Mouse (Mus musculus): ENCODE results near the gene Rab5if. TPM values are rescaled to one million over a fixed set of nuclear protein-coding genes. Genes with fewer than 3 reads are reported as not detected.
"Not testable (repeated sequence)": the region's sequence is repeated elsewhere in the genome, so short reads cannot be mapped to it uniquely, and the experiment has no call there.

The Rab5if gene
- total RNA-seq, 2 experiments from 2014 or later = 46.2 to 109 TPM

DNA sequence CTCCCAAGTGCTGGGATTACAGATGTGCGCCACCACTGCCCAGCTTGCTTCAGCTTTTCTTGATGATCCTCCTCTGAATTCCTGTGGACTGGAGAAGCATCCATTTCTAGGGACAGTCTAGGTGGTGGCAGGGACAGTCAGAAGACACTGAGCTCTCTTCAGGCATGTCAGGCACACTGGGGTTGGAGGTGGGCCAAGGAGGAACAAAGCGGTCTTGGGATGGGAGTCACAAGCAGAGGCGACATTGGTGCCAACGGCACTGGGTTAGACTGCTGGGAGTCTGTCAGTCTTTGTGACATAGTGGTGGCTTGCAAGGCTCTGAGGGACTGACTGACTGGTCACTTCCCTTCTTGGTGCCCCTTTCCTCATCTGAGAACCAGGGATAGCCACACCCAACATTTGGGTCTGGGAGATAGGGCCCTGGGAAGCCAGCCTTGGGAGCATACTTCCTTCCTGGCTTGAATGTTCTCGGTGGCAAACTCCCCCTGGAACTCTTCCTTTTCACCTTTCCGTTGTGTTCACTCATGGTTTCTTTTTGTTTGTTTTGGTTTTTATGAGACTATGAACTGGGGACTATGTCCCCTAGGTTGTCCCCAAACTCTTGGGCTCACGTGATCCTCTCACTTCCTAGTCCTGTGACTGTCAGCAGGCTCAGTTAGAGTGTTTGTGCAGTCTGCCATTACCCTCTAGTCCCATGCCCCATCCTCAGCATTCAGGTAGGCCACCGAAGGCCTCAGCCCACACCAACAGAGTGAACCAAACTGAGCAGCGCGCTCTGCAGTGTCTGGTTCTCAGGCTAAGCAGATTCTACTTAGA, 21.7 kb downstream of the Rab5if start:
- no peak for ATAC-seq (replicated peaks; ENCODE audit: low FRiP score, poor library complexity, severe bottlenecking)

DNA sequence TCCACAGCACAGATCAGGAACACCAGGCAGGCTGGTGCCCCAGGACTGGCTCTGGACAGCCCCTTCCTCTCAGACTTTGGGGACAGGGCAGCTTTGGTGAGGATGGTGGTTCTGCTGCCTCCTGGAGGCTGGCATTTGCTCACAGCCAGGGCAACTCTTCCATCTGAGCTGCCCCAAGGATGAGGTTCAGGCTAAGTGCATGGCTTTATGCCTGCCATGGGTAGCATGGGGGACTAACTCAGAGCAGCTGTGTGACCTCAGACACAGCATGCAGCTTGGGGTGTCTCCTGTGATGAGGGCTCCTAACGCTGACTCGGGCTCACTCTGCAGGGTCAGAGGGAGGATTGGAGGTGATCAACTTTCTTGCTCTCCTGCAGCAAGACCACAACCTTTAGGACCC, 22.7 kb downstream of the Rab5if start:
- ATAC-seq (replicated peaks; ENCODE audit: low FRiP score, poor library complexity, severe bottlenecking) = not testable (repeated sequence)

DNA sequence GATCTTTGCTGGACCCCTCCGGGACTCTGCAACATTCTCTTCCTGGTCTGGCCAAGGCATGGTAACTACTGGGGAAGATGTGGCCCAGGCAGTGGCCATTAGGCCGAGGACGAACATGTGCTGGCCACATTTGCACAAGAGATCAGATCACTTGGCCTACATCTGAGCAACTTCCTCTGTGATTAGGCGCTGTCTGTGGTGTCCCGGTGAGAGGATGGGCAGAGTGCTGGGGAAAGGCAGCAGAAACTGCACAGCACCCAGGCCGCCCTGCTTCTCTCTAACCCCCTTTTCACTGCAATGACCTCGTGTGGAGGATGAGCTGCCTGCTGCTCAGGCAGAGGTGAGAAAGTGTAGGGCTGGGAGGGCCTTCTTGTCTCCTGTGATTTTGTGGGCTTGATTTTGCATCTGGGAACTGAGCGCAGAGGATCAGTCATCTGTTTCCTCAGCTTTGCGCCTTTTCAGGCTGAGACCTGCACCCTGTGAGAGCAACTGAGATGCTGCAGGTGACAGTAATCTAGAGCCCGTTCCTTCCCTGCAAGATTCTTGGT, 23.2 kb downstream of the Rab5if start:
- no peak for ATAC-seq (replicated peaks; ENCODE audit: low FRiP score, poor library complexity, severe bottlenecking)

DNA sequence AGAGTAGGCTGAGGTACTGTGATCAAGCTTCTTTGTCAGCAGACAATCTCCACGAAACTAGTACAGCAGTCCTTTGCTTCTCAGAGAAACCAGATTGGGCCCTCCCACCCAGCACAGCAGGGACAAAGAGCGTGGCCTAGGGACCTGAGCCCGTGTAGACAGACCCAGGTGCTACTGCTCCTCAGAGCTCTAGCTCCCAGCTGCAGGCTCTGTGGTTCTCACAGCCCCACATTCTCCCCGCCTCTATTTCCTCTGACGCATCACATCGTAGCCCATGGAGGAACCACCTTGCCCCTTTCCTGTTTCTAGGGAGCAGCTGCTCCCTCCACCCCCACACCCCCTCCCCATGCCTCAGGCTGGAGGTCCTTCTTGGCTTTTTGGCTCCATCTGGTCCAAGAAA, 24.1 kb downstream of the Rab5if start, which contains the start of gene Sla2:
TSS of gene Sla2 (minus strand) at position 176 of the 400 bp plus-strand sequence.
- ATAC-seq (replicated peaks; ENCODE audit: low FRiP score, poor library complexity, severe bottlenecking) = no peak

DNA sequence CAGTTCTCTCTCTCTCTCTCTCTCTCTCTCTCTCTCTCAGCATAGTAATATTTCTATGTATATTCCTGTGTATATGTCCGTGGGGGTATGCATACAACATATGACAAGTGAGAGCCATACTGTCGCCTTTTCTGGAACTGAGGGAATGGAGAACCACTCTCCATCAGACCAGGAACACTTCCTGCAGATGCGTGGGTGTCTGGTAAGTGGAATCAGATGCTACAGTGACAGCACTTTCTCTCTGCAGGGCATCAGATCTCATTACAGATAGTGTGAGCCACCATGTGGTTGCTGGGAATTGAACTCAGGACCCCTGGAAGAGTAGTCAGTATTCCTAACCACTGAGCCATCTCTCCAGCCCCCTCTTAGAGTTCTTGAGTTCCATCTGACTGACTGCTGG, 25.6 kb downstream of the Rab5if start:
- no peak for ATAC-seq (replicated peaks; ENCODE audit: low FRiP score, poor library complexity, severe bottlenecking)

DNA sequence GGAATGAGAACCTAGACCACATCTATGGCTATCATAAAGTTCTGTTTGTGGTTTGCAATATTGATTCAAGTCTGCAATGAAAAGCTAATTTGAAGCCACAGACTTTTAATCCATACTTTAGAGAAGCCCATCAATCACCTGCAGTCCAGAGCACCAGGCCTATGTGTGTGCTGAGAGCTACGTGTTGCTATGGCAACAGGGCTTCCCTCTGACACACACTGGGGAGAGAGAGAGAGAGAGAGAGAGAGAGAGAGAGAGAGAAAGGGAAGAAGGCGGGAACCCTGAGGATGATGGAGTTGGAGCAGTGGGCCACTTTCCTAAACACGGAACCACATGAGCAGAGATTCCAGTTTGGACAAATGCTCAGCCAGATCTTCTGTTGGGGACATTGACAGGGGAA, 29.3 kb downstream of the Rab5if start:
- no peak for ATAC-seq (replicated peaks; ENCODE audit: low FRiP score, poor library complexity, severe bottlenecking)

DNA sequence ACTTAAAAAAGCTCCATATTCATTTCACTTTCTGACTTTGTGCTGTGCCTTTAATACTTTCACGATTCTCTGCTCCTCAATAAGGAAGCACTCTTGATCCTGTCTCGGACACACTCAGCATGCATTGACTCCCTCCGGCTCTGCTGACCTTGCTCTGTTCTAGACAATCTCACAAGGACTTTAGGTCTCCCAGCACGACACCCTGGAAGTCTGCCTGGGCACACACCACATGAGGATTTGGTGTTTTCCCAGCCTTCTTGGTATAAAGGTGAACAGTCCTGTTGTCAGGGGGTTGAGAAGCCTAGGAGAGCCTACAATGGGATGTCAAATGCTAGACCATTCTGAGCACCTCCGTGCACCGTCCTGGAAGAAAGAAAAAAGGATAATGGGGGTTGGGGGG, 29.9 kb downstream of the Rab5if start:
- no peak for ATAC-seq (replicated peaks; ENCODE audit: low FRiP score, poor library complexity, severe bottlenecking)

DNA sequence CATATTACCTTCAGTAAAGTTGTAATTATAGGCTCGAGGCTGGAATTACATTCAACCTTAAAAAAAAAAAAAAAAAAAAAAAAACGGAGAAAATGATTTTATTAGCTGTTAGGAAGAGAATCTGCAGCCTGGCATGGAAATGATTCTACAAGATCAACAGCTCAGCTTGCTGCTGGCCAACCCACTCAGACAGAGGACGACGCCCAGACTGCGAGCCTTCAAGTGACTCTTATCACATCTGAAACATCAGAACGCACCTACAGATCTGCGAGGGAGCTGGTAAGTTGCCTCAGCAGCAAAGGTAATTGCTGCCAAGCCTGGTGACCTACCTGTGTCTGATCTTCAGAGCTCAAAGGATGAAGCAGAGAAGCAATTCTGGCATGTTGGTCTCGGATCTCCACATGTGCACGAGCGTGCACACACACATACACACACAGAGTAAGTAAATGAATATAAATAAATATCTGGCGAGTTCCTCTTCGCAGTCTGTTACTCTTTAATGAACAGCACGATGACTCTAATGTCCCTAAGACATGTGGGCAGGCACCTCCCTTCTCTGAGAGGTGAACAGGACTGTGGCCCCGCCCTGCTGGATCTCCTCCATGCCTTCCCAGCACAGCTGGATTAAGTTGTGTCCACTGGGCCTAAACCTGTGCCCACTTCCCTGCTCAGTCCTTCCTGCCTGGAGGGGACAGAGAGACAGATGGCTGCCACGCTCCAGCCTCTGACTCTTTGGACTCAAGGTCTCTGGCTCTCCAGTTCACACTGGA, 31.8 kb downstream of the Rab5if start:
- no peak for ATAC-seq (replicated peaks; ENCODE audit: low FRiP score, poor library complexity, severe bottlenecking)

DNA sequence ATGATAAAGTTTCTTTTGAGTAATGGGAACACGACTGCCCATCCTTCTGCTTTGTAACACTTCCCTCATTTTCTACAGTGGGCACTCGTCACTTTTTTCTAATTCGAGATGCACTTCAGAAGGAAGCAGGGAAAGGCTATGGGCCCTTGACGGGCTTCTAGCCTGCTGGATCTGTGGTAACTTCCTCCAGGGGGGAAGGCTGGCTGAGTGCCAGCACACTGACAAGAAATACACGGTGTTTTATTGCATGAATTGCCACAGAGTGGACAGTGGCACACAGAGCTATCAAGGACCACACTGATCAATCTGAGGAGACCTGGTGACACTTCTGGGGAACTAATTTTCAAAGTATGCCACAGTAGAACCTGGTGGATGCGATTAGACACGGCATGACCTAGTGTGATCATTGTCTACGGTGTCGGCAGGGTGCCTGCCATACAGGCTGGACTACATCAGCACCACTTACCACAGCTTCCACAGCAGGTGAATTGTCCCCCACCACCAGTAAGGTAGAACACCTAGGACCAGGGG, 33.5 kb downstream of the Rab5if start:
- no peak for ATAC-seq (replicated peaks; ENCODE audit: low FRiP score, poor library complexity, severe bottlenecking)

DNA sequence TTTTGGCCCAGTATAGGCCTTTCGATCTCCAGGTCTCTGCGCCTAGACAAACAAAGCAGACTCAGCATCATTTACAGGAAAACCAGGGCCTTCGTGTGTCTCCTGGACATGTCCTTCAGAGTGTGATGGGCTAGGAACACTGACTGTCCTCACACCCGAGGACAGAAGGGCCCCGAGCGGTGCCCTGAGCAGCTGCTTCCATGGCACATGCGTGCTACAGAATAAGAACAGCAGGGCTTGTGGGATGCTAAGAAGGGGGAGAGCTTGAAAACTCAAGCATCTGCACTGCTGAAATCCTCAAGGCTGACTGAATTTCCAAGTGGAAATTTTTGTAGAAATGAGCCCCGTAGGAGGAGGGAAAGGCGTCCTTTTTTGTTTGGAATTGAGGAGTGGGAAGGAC, 34.1 kb downstream of the Rab5if start:
- no peak for ATAC-seq (replicated peaks; ENCODE audit: low FRiP score, poor library complexity, severe bottlenecking)

DNA sequence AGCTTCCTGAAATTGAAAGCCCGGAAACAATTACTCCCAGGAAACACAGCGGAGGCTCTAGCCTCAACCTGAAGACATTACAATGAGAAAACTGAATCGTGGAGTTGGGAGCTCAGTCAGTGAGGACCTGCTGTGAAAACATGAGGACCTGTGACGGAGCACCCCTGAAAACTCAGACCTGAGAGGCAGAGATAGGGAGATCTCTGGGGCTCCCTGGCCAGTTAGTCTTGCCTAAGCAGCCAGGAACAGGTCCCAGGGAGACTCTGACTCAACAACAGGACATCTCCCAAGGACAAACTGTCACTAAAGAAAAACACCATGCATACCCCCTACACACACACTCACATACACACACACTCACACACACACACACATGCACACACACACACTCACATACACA, 35.4 kb downstream of the Rab5if start:
- no peak for ATAC-seq (replicated peaks; ENCODE audit: low FRiP score, poor library complexity, severe bottlenecking)

DNA sequence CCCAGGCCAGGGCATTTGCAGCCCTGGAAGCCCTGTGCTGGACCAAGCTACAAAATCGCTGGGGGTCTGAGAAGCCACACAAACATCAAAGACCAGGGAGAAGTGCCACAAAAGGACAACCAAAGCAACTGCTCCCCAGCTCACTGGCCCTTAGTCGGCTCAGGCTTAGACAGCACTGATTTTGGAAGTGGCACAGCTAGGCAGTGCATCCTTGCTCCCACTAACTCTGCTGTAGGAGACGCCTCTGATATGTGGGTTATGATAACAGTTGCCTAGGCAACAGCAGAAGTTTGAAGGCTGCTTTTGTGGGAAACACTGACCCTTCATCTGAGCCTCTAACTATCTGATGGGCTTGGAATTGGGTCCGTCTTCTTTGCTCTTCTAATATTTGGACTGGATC, 36.3 kb downstream of the Rab5if start:
- no peak for ATAC-seq (replicated peaks; ENCODE audit: low FRiP score, poor library complexity, severe bottlenecking)

DNA sequence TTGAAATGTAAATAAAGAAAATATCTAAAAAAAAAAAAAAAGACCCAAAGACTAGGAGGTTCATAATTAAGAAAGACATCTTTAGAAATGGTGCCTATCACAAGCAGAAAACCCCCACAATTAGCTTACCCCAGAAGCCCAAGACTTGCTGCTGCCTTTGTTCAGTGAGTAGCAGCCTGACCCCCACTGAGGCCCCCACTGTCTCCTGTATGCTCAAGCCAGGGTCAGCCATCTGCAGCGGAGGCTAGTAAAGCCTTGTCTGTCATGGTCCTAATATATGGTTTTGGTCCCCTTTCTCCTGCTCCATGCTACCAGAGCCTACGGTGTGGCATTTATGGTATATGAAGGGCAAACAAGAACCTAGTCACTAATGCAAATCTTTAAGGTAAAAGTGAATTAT, 38.4 kb downstream of the Rab5if start:
- ATAC-seq (replicated peaks; ENCODE audit: low FRiP score, poor library complexity, severe bottlenecking) = no peak

DNA sequence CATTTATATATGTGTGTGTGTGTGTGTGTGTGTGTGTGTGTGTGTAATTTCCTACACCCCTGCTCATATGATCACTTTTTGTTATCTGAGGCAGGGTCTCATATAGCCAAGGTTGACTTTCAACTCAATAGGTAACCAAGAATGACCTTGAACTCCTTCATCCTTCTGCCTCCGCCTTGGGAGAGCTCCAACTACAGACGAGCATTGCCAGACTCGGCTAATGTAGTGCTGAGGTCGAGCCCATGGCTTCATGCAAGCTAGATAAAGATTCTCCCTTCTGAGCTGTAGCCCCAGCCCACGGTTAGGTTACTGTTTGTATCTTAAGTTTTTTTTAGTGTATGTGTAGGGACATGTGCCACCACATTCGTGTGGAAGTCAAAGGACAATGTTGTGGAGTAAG, 39.0 kb downstream of the Rab5if start:
- ATAC-seq (replicated peaks; ENCODE audit: low FRiP score, poor library complexity, severe bottlenecking) = no peak

DNA sequence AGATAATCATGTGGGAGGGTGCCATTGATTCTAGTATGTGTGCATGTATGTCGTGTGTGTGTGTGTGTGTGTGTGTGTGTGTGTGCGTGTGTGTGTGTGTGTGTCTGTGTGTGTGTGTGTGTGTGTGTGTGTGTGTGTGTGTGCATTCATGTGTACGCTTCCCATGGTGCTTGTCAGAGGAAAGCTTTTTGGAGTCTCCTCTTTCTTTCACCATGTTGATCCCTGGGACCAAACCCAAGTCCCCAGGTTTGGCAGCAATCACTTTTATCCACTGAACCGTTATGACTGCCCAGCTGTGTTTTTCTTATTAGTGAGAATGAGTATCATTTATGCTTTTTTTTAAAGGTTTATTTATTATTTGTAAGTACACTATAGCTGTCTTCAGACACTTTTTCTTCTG, 39.5 kb downstream of the Rab5if start:
- not testable (repeated sequence) for ATAC-seq (replicated peaks; ENCODE audit: low FRiP score, poor library complexity, severe bottlenecking)

DNA sequence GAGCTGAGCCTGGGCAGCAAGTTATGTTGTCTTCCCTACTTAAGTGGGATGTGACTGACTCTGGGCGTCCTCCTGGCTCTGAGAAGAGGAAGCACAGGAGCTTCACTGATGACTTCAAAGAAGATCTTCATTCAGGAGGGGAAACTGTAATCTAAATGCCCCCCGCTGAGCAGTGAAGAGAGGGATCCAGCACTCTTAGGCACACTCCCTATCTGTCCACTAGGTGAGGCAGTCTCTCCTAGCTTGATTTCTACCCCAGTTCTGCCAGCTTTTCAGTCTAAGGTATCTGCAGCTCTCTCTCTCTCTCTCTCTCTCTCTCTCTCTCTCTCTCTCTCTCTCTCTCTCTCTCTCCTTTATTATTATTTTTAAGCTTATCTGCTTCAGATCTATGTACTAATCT, 40.4 kb downstream of the Rab5if start:
- ATAC-seq (replicated peaks; ENCODE audit: low FRiP score, poor library complexity, severe bottlenecking) = no peak

DNA sequence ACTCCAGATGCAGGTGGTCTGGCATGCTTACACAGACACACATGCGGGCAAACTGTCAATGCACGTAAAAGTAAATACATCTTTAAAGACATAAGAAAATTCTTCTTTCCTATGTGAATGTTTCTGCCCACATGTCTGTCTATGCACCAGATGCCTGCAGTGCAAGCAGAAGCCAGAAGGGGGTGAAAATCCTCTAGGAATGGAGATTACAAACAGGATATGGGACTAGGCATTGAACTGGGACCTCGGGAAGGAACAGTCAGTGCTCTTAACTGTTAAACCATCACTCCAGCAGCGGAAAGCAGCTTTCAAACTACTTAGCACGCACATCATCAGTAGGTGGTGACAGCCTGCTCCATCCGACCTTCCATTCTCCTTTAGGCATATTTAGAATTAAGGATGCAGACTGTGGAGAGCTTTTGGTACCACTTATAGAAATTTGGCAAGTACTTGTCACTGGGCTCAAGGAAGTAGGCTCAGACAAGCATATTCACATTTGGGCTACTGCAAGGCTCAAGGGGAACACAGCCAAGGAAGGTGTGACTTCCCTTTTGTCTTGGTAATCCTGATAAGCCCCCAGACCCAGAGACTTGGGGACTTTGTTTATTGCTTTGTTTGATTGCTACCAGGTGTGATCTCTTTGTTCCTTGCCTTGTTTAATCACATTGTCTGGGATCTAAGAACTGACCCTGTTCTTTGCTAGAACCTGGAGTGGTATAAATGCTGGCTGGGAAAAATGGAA, 42.2 kb downstream of the Rab5if start:
- no peak for ATAC-seq (replicated peaks; ENCODE audit: low FRiP score, poor library complexity, severe bottlenecking)

DNA sequence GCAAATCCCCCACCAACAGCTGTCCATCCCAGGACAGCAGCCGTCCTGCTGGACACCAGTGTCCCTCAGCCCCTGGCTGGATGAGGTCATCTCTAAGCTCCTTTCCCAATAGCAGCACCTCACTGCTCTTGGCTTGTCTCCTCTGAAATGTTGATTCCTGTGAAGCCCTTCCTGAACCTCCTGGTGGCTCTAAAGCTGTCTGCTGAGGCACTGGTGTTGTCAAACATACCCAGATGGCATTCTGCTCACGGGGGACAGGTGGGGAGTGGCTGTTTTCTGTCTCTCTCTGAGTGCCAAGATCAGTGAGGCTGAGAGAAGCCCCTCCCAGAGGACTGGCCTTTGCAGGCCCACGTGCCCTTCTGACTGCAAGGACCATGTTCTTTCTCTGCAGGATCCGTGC, 43.0 kb downstream of the Rab5if start:
- not testable (repeated sequence) for ATAC-seq (replicated peaks; ENCODE audit: low FRiP score, poor library complexity, severe bottlenecking)

DNA sequence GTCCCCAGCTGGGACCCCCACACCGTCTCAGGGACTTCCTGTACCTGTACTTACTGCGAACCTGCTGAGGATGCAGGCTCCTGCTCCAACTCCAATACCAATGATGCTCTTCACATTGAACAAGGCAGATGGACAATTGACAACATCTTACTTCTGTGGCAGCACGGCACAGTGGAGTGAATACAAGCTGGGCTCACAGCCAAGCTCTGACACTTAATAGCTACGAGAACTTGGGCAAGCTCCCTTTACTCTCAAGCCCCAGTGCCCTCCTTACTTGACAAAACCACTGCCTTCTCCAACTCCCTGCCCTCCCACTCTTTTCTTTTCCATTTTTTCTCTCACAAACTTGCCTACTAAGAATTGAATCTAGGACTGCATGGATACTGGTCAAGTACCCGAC, 50.3 kb downstream of the Rab5if start:
- ATAC-seq (replicated peaks; ENCODE audit: low FRiP score, poor library complexity, severe bottlenecking) = no peak

DNA sequence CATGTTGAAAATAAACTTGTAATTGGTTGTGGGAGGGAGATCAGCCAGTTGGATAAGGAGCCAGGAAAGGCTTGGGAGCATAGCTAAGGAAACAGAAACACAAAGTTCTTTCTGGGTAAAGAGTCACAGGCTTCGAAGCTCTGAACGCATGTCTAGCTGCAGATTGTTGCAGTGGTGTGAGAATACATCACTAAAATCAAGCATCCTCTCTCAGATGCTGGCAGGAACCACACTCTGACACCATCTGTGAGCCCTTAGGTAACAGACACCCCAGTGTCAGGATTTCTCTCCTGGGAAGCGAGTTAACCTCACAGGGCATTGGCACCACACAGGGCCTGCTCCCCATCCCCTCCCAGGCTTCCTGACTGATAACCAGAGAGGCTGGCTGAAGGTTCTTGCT, 52.6 kb downstream of the Rab5if start:
- ATAC-seq (replicated peaks; ENCODE audit: low FRiP score, poor library complexity, severe bottlenecking) = no peak
